Mouse (Mus musculus): ENCODE results near the gene Hfe. TPM values are rescaled to one million over a fixed set of nuclear protein-coding genes. Genes with fewer than 3 reads are reported as not detected.
"Not testable (repeated sequence)": the region's sequence is repeated elsewhere in the genome, so short reads cannot be mapped to it uniquely, and the experiment has no call there.

Hfe gene
- polyA plus RNA-seq, 1 experiment from 2014 or later: 7.3 TPM

DNA sequence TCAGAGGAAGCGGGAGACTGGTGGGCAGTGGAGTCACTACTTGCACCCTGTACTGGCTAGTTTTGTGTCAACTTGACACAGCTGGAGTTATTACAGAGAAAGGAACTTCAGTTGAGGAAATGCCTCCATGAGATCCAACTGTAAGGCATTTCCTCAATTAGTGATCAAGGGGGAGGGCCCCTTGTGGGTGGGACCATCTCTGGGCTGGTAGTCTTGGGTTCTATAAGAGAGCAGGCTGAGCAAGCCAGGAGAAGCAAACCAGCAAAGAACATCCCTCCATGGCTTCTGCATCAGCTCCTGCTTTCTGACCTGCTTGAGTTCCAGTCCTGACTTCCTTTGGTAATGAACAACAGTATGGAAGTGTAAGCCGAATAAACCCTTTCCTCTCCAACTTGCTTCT is 7.9 kb downstream of the Hfe start:
- H3K4me3 ChIP-seq; H3K27ac ChIP-seq; H3K27me3 ChIP-seq; H3K9ac ChIP-seq; ATAC-seq (ENCODE audit: insufficient number of reproducible peaks, low FRiP score, low TSS enrichment, low read depth); H3K9me3 ChIP-seq; H3K4me1 ChIP-seq; H3K4me2 ChIP-seq; H3K36me3 ChIP-seq: not testable (repeated sequence)
- WGBS: 81% methylated on average over 2 of the region's 2 CpGs

GRCm38 (mm10) chr13:23702220-23702619 is 8.4 kb downstream of the Hfe start:
- H3K36me3 ChIP-seq: no peaks in the 10 kb centered on the region
- H3K9me3 ChIP-seq: no peaks in the 10 kb centered on the region
- no peak overlapping the region for H3K27ac ChIP-seq
- no peaks in the 10 kb centered on the region for H3K27me3 ChIP-seq
- H3K4me2 ChIP-seq: no peak overlapping the region
- no peak for ATAC-seq (ENCODE audit: insufficient number of reproducible peaks, low FRiP score, low TSS enrichment, low read depth)
- no peak overlapping the region for H3K4me3 ChIP-seq
- H3K4me1 ChIP-seq: peaks cover 12% of the 10 kb centered on the region
- WGBS: 72% methylated on average over 4 of the region's 4 CpGs
- no peak overlapping the region for H3K9ac ChIP-seq

GRCm38 (mm10) chr13:23700786-23701520 is 9.7 kb downstream of the Hfe start:
- no peak overlapping the region for H3K4me2 ChIP-seq
- H3K9me3 ChIP-seq: no peaks in the 10 kb centered on the region
- H3K9ac ChIP-seq: no peak overlapping the region
- H3K27me3 ChIP-seq: no peaks in the 10 kb centered on the region
- no peak overlapping the region for H3K4me3 ChIP-seq
- ATAC-seq (ENCODE audit: insufficient number of reproducible peaks, low FRiP score, low TSS enrichment, low read depth): peak; percentile 54; the same call in 1 of the 2 replicates
- no peaks in the 10 kb centered on the region for H3K36me3 ChIP-seq
- H3K4me1 ChIP-seq: peaks cover 14% of the 10 kb centered on the region
- WGBS: 34% methylated on average over 8 of the region's 8 CpGs
- H3K27ac ChIP-seq: no peak overlapping the region

DNA sequence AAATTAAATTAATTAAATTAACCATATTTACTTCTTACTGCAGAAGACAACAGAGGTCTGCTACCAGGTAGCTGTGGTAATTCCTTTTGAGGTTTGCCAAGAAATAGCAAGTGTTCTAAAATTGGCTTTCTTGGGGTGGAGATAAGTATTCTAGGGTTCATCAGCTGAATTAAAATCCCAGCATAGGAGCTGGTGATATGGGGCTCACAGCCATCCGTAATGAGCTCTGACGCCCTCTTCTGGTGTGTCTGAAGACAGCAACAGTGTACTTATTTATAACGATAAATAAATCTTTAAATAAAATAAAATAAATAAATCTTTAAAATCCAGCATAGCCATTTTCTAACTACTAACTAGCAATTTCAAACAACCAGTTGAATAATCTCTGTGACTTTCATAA is 10.9 kb downstream of the Hfe start:
- 67% methylated on average over 3 of the region's 3 CpGs for WGBS
- ATAC-seq (ENCODE audit: insufficient number of reproducible peaks, low FRiP score, low TSS enrichment, low read depth): no peak

DNA sequence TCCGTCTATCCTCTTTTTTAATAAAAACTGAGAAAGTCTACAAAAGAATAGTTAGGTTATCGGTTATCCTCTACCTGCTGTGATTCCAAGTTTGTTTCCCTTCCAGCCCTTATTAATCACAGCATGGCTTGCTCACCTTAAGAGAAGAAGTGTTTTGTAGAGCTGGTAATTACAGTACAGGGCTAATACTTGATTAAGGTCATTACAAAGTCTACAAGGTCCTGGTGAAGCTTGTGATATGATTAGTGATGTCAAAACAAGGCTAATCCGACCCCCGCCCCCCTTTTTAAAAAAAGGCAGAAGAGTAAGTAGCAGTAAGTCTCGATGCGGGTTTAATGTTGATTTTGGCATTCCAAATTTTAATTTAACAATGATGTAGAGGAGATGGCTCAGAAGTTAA is 11.7 kb downstream of the Hfe start:
- 66% methylated on average over 6 of the region's 6 CpGs for WGBS
- ATAC-seq (ENCODE audit: insufficient number of reproducible peaks, low FRiP score, low TSS enrichment, low read depth): no peak
- Histone ChIP-seq H3K4me3 (no peak overlapping the region), H3K36me3 (no peaks in the 10 kb centered on the region), H3K4me2 (peak overlapping the region; percentile 64; the same call in 1 of the 2 replicates), H3K27me3 (no peaks in the 10 kb centered on the region), H3K4me1 (peaks cover 20% of the 10 kb centered on the region), H3K9ac (no peak overlapping the region), H3K27ac (peak overlapping the region; percentile 93), H3K9me3 (no peaks in the 10 kb centered on the region)

More for the DNA sequence above, 10.9 kb downstream of the Hfe start:
- Histone ChIP-seq H3K9ac (no peak overlapping the region), H3K9me3 (no peaks in the 10 kb centered on the region), H3K36me3 (no peaks in the 10 kb centered on the region), H3K4me3 (no peak overlapping the region), H3K27me3 (no peaks in the 10 kb centered on the region), H3K4me1 (peaks cover 20% of the 10 kb centered on the region), H3K27ac (no peak overlapping the region), H3K4me2 (no peak overlapping the region)

DNA sequence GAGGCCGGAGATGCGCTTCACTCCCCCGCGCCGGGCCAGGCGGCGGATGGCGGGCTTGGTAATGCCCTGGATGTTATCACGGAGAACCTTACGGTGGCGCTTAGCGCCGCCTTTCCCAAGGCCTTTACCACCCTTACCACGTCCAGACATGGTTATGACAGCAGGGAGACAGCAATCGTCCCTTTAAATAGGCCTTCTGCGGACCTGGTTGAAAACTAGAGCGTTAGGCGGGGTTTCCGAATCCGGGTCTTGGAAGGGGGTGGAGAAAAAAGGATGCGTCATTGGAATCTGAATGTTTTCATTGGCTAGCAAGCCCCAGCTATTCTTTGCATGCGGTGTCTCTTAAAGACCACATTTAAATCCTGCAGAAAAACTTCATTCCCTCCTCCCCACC is 12.4 kb downstream of the Hfe start, which contains the start of gene Hist1h4c:
Gene Hist1h4c, minus strand, starts transcription at position 155 of the 394 bp plus-strand sequence.
- Histone ChIP-seq H3K4me3 (peak within 1 kb of the TSS; percentile 45), H3K27me3 (no peaks in the 10 kb centered on the region), H3K9me3 (no peaks in the 10 kb centered on the region), H3K27ac (peak within 1 kb of the TSS; percentile 93), H3K4me2 (peak within 1 kb of the TSS; percentile 64), H3K4me1 (peaks cover 20% of the 10 kb centered on the region), H3K36me3 (no peaks in the 10 kb centered on the region), H3K9ac (peak within 1 kb of the TSS; percentile 40; the same call in 1 of the 2 replicates)
- WGBS: under 1% methylated on average over 22 of the region's 22 CpGs
- ATAC-seq (ENCODE audit: insufficient number of reproducible peaks, low FRiP score, low TSS enrichment, low read depth): peak; percentile 95

- WGBS: under 1% methylated on average over 20 of the region's 32 CpGs
- H3K4me1 ChIP-seq: peaks cover 20% of the 10 kb centered on the region
These were observed 13.0 kb downstream of the Hfe start for GRCm38 (mm10) chr13:23697491-23698299.

DNA sequence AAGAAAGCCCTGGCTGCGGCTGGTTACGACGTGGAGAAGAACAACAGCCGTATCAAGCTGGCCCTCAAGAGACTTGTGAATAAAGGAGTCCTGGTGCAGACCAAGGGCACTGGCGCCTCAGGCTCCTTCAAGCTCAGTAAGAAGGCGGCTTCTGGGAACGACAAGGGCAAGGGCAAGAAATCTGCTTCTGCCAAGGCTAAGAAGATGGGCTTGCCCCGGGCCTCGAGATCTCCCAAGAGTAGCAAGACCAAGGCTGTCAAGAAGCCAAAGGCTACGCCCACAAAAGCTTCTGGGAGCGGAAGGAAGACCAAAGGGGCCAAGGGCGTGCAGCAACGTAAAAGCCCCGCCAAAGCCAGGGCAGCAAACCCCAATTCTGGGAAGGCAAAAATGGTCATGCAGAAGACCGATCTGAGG is 14.6 kb downstream of the Hfe start:
- Histone ChIP-seq H3K4me2 (peak overlapping the region; percentile 17; the same call in 1 of the 2 replicates), H3K4me3 (no peak overlapping the region)

More at GRCm38 (mm10) chr13:23697491-23698299, 13.0 kb downstream of the Hfe start:
- Histone ChIP-seq H3K27me3 (no peaks in the 10 kb centered on the region), H3K9ac (peak overlapping the region; percentile 40; the same call in 1 of the 2 replicates), H3K36me3 (no peaks in the 10 kb centered on the region), H3K9me3 (no peaks in the 10 kb centered on the region), H3K27ac (peak overlapping the region; percentile 93), H3K4me3 (peak overlapping the region; percentile 45), H3K4me2 (peak overlapping the region; percentile 64)
- peak; percentile 22 for ATAC-seq (ENCODE audit: insufficient number of reproducible peaks, low FRiP score, low TSS enrichment, low read depth)

GRCm38 (mm10) chr13:23695514-23695913 is 15.1 kb downstream of the Hfe start, which contains the start of gene Hist1h1t:
Hist1h1t (plus strand) TSS chr13:23695814.
- ATAC-seq (ENCODE audit: insufficient number of reproducible peaks, low FRiP score, low TSS enrichment, low read depth): no peak
- WGBS: 54% methylated on average over 13 of the region's 13 CpGs
- H3K36me3 ChIP-seq: no peaks in the 10 kb centered on the region
- H3K27me3 ChIP-seq: no peaks in the 10 kb centered on the region
- no peak within 1 kb of the TSS for H3K27ac ChIP-seq
- no peak within 1 kb of the TSS for H3K9ac ChIP-seq
- peaks cover 18% of the 10 kb centered on the region for H3K4me1 ChIP-seq
- H3K4me3 ChIP-seq: no peak within 1 kb of the TSS
- peak within 1 kb of the TSS; percentile 17; the same call in 1 of the 2 replicates for H3K4me2 ChIP-seq
- no peaks in the 10 kb centered on the region for H3K9me3 ChIP-seq

More for the DNA sequence above, 14.6 kb downstream of the Hfe start:
- no peak for ATAC-seq (ENCODE audit: insufficient number of reproducible peaks, low FRiP score, low TSS enrichment, low read depth)
- H3K9me3 ChIP-seq: no peaks in the 10 kb centered on the region
- no peaks in the 10 kb centered on the region for H3K27me3 ChIP-seq
- no peaks in the 10 kb centered on the region for H3K36me3 ChIP-seq
- peaks cover 20% of the 10 kb centered on the region for H3K4me1 ChIP-seq
- H3K27ac ChIP-seq: no peak overlapping the region
- WGBS: 54% methylated on average over 15 of the region's 15 CpGs
- H3K9ac ChIP-seq: no peak overlapping the region

DNA sequence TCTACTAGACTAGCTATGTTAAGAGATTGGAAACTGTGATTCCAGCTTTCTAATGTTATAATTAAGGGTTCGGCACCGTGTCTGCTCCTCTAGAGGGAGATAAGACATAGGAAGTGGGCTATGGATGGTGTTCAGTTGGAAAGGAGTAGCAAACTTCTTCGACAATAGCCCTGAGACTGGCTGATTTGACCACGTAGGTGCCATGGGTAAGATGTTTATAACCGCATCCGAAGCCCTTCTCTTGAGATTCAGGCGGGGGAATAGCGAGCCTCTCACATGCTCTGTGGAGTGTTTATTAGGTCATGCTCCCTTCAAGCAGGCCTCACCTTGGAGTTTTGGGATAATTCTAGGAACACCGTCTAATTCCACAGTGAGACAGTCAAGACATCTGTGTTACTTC is 15.7 kb downstream of the Hfe start:
- Histone ChIP-seq H3K9me3 (no peaks in the 10 kb centered on the region), H3K36me3 (no peaks in the 10 kb centered on the region), H3K4me2 (no peak overlapping the region), H3K27ac (no peak overlapping the region), H3K9ac (no peak overlapping the region), H3K27me3 (no peaks in the 10 kb centered on the region), H3K4me1 (peaks cover 18% of the 10 kb centered on the region), H3K4me3 (no peak overlapping the region)
- ATAC-seq (ENCODE audit: insufficient number of reproducible peaks, low FRiP score, low TSS enrichment, low read depth): no peak
- WGBS: 93% methylated on average over 9 of the region's 9 CpGs

DNA sequence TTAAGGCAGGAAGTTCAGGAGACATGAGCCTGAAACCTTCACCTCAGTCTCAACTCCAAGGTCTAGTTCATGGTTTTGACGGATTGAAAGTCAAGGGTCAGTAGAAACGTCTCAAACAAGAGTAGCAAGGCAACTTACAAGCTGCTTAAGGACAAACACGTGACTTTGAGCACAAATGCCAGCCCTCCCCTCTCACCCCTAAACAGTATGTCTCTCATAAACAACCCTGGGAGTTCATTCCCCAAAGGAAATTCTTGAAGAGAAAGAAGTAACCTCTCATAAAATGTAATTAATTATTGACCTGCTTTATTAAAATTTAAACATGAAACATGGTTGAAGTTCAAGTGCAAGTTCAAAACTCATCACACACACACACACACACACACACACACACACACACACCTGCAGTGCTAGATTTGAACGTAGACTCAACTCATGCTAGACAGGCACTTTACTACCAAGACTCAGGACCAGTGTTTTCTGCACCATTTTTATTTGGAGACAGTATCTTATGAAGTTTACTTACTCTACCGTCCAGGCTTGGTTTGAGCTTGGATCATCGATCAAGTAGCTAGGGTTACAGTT is 16.7 kb downstream of the Hfe start:
- Histone ChIP-seq H3K9me3 (no peaks in the 10 kb centered on the region), H3K36me3 (no peaks in the 10 kb centered on the region), H3K27me3 (no peaks in the 10 kb centered on the region), H3K9ac (no peak overlapping the region), H3K4me3 (no peak overlapping the region), H3K27ac (no peak overlapping the region), H3K4me2 (no peak overlapping the region), H3K4me1 (peaks cover 18% of the 10 kb centered on the region)
- WGBS: 70% methylated on average over 6 of the region's 6 CpGs
- no peak for ATAC-seq (ENCODE audit: insufficient number of reproducible peaks, low FRiP score, low TSS enrichment, low read depth)

Measured in limb, embryonic 15.5 days (tissue).